Mouse (Mus musculus): ENCODE results near the gene Susd1.

The Susd1 gene

DNA sequence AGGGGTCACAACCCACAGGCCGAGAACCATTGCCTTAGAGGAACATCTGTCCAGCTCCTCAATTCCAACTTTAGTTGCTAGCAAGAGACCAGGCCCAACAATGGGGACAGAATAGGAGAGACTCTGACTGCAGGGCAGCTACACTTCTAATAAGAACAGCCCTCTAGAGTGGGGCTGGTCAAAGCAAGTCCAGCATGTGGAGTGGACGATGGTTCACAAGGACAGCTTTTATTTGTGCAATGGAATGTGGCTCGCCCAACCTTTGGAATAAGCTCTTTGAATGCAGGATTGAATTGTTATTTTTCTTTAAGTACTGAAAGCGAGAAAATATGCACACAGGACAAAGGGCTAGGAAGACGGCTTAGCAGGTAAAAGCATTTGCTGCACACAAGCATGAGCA lies 12.0 kb downstream of the Susd1 start:
- DNase-seq: no peak

- no peak for DNase-seq
Observed at GRCm38 (mm10) chr4:59422808-59423207, 15.6 kb downstream of the Susd1 start.

- no peak for DNase-seq
Observed at GRCm38 (mm10) chr4:59422025-59422783, 16.2 kb downstream of the Susd1 start.

DNA sequence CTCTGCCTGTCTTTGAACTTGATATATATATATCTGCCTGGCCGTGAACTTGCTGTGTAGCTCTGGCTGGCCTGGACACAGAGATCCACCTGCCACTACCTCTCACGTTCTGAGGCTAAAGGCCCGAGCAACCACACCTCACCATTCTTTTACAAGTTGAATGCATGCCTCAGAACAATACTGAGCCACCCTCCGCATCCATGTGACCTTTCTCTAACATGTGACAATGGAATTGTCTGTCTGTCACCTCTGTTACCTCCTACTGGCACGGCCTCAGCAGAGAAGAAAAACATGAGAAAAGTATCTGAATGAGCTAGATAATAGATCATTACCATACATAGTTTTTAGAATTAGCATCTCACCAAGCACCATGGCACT lies 17.1 kb downstream of the Susd1 start:
- no peak for DNase-seq

- DNase-seq: no peak
Observed at GRCm38 (mm10) chr4:59420695-59421368, 17.6 kb downstream of the Susd1 start.

- DNase-seq: no peak
Observed at GRCm38 (mm10) chr4:59419211-59419610, 19.2 kb downstream of the Susd1 start.

- DNase-seq: no peak
Observed at GRCm38 (mm10) chr4:59413428-59413827, 25.0 kb downstream of the Susd1 start.

DNA sequence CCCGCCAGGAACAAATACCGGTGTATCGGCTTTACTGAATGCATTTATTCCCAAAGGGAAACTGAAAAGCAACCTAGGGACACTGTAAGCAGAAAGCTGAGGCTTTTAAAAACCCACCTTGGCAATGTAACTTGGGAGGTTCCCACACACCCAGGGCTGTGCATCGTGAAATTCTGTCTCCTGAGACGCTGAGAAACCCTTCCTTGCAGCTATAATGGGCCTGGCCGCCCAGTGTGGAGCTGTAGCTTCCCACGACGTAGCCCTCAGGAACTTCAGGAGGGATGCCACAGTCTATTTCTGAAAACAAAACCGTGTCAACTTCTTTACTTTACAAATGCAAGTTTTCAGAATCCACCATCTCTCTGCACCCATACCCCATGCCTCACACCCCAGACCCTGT lies 27.3 kb downstream of the Susd1 start:
- no peak for DNase-seq

- no peak for DNase-seq
Observed at GRCm38 (mm10) chr4:59407766-59408165, 30.7 kb downstream of the Susd1 start.

- no peak for DNase-seq
Observed at GRCm38 (mm10) chr4:59404375-59404774, 34.1 kb downstream of the Susd1 start.

DNA sequence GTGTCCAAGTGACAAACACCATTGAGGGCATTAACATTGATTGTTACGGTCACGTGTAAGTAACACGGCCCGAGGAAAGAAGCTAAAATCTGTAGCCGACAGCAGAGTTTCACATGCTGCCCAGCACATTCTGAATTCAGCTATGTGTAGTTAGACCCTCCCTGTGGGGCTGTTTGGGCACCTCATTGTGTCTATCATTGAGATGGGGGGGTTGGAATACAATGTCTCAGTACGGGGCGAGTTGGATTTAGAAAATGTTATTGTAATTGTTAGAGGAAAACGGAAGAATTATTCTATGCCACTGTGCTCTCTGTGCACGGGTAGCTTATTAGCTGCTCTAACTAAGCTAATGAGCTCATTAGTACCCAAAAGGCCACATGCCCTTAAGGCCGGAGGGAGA lies 37.5 kb downstream of the Susd1 start:
- DNase-seq: no peak

DNA sequence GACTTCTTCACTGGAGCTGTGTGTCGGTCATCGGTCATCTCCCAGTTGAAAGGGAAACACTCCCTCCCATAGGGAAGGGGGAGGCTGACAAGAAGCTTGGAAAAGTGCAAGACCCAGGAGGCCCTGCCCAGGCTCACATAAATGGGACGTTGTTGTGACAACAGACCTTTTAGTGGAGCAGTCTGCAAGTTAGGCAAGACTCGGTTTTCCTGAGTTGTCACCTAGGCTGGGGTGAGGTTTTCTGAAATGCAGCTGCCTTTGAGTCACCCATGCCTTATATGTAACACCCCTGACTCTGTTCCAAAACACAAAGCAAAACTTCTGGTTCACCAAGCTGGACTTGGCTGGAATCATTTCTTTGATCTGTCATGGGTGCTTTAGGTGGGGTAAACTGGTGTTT lies 39.1 kb downstream of the Susd1 start:
- DNase-seq: no peak

GRCm38 (mm10) chr4:59395528-59395927 lies 42.9 kb downstream of the Susd1 start:
- no peak for DNase-seq

DNA sequence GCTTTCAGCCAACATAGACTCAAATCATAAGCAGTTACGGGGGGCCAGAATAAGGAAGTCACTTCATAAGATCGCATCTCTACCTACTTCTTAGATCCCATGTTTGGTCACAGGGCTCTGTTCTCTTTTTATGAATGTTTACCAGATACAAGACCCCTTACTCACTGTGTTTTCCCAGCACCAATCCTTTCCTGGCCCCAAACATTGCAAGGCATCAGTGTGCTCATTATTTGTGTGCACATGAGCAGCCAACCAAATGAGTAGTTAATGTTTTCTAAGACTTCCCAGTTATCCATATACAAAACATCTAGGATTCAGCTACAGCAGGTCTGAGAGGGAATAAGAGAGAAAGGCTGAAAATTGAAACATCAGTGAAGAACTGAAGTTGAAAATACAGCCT lies 44.3 kb downstream of the Susd1 start:
- DNase-seq: no peak

DNA sequence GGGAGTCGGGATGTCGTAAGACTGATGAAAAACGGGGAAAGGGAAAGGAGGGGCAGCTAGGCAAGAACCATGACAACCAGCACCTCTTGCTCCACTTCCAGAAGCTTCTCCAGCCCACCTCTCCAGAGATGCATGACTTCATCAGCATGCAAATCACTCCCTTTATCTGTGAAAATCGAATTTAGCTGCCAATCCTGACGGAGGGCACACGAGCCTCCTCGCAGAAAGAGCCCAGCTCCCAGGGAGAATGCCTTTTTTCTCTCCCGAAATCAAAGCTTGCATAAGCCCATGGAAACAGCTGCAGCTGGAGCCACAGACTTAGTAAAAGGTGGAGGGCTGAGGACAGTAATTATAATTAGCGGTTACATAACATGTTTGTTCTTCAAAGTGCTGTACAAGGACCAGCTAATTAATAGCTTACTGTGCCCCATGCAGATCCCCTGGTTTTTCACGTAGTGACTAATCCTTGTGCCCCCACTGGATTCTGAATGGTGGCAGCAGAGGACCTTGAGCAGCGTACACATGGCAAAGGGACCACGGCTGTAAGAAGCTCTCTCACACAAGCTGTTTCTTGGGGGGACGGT lies 49.9 kb downstream of the Susd1 start:
- DNase-seq: no peak

DNA sequence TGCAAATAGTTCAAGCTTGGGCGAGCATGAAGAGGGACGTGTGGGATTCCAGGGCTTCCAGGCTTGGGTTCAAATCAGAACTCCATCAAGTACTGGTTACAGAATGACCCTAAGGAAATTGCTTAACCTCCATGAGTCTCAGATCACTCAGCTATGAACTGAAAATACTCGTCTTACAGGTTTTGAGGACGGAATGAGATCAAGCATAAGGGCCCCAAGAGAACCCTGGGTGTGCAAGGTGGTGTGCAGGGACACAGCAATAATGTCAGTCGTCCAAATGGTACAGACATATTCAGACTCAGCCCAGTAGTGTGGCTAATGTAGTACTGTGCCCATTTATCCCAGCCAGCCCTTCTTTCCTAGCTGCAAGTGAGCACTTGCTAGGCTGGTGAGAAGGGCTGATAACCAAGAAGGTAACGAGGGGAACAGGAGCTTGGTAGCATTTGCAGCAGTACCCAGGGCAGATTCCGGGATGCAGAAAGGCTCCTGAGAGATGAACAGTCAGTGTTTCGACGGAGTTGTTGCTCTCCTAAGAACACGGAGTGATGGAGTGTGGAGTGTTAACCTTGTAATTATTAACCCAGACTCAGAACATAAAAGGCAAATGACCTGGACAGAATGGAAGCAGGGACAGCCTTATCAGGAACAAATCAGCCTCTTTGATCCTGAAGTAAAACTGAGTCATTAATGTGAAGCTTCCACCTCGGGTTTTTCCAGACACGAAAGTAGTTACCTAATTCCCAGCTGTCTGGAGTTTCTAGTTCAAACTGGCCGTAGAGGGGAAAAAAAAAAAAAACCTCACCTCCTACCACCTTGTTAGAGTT lies 50.8 kb downstream of the Susd1 start:
- no peak for DNase-seq

DNA sequence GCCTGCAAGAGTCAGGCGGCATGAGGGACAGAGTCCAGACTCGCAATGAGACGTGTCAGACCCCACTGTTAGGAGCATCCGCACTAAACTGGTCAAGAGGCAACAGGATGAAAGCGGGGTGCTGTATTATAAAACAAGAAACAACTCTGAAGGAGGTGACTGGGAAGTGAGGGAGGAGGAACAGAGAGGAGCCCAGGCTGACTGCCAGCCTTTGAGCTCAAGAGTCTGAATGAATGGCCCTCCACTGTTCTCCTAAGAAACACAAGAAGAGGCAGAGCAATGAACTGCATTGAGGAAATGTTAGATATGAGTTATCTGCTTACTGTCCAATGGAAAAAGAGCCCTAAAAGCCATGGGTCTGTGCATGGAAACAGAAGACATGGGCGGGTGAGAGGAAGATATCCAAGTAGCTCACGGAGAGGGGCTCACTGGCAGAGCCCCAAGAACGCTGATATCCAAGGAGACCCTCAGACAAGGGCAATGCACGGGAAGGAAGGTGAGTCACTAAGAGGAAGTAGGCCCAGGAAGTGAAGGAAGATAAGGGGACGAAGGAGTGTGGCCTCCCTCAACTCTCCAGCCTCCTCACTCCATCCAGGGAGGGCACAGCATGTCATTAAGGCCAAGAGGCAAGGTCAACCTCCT lies 53.1 kb downstream of the Susd1 start:
- DNase-seq: no peak

GRCm38 (mm10) chr4:59383791-59384190 lies 54.6 kb downstream of the Susd1 start:
- DNase-seq: no peak

DNA sequence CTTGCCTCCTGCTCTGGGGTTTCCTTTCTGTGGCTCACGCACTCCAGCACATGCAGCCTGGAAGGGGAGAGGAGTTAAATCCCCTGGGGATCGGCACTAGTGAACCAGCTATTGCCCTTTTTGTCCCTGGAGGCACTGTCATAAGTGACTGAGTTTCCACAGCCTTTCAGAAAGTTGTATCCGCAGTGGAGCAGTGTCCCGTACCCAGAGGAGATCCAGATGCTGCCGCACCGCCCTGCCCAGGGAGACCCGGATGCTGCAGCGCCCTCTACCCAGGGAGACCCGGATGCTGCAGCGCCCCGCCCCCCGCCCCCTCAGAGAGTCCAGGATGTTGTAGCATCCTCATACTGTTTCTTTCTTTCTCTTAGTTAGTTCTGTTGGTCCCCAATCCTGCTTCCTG lies 56.3 kb downstream of the Susd1 start:
- no peak for DNase-seq

DNA sequence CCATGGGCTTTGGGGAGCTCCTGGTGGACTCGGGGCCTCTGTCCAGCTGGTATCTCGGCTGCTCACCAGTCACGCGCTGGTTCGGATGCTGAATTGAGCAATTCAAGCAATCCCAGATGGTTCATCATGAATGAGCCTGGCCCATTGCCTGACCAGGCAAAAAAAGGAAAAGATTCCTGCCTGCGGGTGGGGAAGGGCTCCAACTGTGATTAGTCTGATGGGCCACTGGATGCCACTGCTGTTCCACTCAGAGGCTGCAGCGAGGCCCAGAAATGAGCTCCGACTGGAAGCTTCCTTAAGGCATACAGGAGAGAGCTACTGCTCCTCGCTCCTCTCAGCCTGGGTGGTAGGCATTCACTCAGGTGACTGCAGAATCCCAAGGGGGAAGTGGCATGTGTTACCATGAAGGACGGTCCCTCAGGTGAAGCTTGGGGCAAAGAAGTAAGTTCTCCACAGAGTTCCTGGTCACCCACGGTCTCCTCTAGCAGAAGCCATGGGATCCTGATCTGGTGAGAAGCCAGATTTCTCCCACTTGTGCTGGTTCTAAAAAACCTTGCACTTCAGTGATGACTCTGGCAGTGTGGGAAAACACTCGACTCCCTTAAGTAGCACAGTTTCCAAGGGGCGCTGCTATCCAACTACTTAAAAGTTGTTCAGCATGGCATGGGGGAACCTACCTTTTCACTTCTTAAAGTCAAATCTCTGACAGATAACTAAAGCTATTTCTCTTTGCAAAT lies 57.3 kb downstream of the Susd1 start:
- peak; percentile 82 for DNase-seq

- no peak for DNase-seq
Observed at GRCm38 (mm10) chr4:59380478-59380877, 58.0 kb downstream of the Susd1 start.

DNA sequence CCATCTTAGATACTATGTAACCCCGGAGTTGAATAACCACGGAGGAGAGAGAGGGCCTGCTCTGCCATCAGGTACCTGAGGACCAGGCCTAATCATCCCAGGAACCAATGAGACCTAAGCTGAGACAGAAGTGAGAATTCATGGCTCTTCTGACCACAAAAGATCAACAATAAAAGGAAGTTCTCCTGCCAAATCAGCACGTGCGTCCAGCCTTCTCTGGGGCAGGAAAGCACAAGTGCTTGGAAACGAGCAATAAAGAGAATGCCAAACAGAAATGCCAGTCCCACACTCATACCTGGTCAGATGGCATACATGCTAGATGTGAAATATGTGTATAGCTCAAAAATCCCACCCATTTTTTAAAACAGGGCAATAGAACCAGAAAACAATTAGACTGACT lies 58.6 kb downstream of the Susd1 start:
- DNase-seq: no peak

Measured in cerebellum, adult 11 months (tissue).